Mouse (Mus musculus): Measurements from ENCODE around the gene Atg9a. TPM values are rescaled to one million over a fixed set of nuclear protein-coding genes. Genes with fewer than 3 reads are reported as not detected.
A peak's percentile ranks its signal among the peaks of the same experiment; 100 is the strongest.

Gene Atg9a
- polyA plus RNA-seq, 1 experiment: 30.4 TPM

DNA sequence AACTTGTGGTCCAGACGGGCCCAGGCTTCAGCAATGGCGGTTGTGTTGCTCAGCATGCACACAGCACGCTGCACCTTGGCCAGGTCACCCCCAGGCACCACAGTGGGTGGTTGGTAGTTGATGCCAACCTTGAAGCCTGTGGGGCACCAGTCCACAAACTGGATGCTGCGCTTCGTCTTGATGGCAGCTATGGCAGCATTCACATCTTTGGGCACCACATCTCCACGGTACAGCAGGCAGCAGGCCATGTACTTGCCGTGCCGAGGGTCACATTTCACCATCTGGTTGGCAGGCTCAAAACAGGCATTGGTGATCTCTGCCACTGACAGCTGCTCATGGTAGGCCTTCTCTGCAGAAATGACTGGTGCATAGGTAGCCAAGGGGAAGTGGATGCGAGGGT is 23.8 kb upstream of the Atg9a start:
- DNase-seq (ENCODE audit: low spot score): no peak

DNA sequence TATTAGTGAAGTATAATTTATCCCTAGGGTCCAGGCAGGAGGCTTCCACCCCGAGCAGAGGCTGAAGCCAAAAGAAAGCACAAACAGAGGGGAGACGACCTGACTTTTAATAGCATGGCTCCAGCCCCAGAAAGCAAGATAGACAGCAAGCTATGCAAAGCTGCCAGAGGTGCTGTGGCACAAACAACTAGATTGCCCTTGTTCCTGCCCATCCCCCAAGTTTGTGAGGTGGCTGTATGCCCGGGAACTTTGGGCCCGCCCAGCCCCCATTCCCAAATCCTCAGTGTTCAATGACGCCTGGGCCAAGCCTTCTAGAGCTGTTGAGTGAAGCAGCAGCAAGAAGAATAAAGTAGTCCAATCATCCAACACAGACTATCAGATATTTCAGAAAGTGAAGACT is 22.9 kb upstream of the Atg9a start:
- no peak for DNase-seq (ENCODE audit: low spot score)

DNA sequence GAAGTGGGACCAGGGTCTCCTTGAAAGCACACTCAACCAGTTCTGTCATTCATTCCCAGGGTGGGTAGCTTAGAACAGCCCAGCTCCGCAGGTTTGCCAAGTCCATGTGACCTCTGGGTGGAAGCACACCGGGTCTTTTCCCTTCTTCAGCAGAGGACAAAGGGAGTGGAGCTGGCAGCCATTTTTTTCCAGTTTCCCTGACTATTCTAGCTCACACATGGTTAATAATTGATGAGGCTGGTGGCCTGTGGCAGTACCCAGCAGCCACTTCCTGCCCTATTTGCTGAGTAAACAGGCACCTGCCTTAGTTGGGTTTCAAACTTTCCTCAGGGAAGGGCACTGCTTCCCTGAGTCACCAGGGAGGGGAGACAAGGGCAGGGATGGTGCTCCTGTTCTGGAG is 22.4 kb upstream of the Atg9a start:
- DNase-seq (ENCODE audit: low spot score): no peak

DNA sequence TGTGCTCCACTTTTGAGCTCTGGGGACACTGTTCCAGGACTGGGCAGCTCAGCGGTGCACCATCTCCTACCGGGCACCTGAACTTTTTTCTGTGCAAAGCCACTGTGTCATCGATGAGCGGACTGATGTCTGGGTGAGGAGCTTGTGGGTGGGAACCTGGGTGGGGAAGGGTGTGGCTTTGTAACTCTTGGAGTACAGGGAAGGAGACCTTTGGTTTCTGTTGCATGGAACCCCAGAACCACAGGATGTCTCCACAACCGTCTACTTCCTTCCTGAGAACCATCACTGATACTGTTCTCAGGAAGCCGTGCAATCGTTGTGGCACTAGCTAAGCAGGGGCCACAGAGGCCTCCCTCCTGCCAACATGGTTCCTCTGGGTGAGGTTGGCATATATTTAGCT is 21.1 kb upstream of the Atg9a start:
- no peak for DNase-seq (ENCODE audit: low spot score)

DNA sequence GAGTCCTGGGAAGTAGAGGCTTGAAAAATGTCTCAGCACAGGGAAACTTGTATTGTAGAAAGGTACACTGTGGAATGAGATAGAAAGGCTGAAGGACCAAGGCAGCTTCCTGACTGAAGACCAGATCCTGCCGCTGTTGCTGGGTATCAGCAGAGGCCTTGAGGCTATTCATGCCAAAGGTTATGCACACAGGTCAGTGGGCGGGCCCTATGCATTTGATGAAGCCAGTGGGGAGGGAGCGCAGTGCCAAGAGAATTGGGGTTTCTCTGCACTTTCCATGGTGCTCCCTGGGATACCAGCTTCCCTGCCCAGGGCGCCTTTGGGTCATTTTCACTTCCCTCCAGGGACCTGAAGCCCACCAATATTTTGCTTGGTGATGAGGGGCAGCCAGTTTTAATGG is 20.5 kb upstream of the Atg9a start:
- DNase-seq (ENCODE audit: low spot score): no peak

DNA sequence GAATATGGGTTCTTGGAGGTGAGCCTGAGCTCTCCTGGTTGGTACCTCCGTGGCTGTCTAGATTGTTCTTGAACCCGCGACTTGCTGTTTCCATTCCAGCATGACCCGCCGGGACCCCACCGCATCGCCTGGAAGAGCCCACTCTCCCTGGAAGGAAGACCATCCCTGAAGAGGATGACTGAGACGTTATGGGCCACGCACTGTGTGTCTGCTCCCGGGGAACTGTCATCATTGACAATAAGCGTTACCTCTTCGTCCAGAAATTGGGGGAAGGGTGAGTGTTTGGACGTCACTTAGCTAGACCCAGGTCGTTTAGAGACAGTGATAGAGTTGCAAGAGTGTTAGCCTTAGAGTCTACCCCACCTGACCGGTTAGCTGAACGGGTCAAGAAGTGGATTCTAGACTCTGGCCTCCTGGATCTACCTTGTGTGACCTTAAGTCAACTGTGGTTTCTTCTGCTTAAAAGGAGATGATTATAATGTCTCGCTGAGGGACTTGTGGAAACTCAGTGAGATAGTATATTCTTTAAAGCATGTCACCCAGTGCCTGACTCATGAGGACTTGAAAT is 19.2 kb upstream of the Atg9a start:
- DNase-seq (ENCODE audit: low spot score): no peak

DNA sequence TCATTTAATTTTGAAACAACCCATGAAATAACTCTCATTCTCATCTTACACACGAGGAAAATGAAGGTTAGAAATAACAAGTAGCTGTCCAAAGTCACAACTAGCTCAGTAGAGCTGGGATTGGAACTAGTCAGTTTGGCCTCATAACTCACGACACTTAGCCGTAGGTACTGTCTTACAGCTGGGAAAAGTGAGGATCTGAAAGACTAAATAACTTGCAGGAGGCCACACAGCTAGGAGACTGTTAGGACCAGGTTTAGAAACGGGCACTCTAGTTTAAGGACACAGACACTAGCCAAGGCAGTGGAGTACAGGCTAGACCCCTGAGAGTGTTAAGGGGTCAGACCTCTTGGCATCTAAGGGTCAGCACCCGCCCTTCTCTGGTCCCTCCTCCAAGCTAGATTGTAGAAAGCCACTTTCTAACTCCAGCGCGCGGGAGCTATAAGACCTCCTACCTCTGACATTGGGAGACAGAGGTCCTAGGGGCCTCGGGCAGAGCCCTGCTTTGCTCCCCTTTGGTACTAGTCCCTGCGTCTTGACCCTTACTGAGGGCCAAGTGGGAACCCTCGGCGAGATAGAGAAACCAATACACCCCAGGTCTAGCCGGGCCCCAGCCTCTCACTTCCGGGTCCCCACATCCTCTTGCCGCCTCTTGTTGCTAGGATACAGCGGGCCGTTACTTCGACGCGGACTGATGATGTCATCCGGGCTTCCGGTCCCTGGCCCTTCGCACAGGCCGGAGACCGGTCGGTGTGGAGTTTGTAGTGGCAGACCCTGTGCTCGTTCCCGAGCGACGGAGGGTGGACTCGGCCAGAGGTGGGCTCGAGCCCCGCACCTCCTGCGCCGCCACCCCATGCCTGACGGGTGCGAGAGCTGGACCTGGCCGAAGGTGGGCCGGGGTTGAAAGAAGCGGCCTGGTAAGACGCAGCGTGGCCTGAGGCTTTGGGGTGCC is 18.4 kb upstream of the Atg9a start, which contains the start of the genes Glb1l and Stk16:
Gene Glb1l, minus strand, starts transcription at position 678 of the 952 bp plus-strand sequence.
Gene Stk16, plus strand, starts transcription at position 703 of the 952 bp plus-strand sequence.
- DNase-seq (ENCODE audit: low spot score): peak; percentile 89

DNA sequence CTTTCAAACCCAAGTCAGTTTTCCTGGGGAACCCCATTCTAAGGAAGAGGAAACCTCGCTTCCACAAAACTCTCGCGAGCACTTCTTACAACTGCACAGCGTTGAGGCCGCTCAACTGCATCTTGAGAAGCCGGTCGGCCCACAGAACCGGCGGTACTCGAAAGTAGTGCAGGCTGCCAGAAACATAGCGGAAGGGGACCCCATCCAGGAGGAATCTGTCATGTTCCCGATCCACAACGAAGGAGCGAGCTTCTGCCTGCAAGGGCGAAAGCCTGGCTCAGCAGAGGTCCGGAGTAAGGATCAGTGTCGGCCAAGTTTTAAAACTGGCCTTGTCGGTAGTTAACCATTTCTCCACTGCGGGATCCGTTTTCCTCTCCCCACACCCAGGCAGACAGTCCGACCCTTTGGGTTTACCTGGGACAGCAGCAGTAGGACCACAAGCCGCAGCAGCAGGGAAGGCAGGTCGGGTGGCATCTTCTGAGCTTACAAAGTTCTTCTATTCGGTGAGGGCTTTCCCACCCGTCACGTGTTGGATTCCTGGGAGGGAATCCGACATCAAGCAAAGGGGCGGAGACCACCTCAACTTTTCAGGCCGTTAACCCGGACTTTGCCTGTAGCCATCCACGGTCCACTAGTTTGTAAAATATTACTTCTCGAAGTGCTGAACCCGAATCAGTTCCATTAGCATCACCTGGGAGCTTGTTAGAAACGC is 17.1 kb upstream of the Atg9a start:
- no peak for DNase-seq (ENCODE audit: low spot score)

DNA sequence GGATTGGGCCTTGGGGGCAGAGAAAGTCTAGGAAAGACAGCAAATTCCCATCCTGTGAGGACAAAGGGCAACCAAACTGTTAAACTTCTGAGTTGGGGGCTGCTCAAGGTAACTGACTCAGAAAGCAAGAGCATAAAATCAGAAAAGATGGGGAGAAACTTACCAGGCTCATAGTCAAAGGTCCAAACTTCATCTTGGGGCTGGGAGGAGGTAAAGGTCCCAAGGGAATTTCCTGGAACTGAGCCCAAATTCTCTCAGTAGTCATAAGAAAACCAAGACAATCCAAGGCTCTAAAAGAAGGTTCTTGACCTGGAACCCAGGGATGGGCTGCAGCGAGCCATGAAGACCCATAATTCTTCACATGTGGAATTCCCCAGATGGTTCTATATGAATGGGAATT is 9.2 kb upstream of the Atg9a start:
- no peak for DNase-seq (ENCODE audit: low spot score)

DNA sequence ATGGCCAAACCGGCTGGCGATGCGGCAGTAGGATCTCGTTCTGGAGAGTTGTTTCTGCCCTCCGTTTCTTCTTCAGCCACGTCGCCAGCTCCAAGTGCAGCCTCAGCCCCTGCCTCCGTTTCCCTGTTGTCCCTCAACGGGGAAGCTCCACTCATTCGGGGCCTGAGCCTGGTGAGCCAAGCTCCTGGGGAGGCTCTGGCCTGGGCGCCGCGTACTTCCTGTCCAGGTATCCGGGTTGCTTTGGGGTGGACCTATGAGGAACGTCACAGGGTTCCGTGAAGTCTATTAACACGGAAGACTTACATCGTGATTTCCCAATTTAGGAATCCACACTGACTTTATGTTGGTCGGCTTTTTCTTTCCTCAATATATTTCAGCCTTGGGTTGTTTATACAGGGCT is 456 bp upstream of the Atg9a start:
- no peak for DNase-seq (ENCODE audit: low spot score)

DNA sequence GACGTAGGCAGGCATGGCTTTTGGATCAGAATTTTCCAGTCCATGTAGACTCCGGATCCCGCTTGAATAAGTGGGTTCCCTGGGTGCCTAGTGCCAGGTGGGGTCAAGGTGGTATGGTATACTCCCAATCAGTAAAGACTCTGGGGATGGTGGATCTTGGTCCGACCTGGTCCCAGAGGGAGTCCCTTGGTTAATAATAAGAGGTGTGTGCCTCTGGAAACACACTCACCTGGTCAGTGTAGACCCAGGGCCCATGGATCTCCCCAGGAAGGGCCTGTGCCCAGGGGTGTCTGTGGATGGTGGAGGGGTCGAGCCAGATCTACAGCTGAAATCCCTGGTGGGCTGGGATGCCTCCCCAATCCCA is 756 bp downstream of the Atg9a start:
- no peak for DNase-seq (ENCODE audit: low spot score)

DNA sequence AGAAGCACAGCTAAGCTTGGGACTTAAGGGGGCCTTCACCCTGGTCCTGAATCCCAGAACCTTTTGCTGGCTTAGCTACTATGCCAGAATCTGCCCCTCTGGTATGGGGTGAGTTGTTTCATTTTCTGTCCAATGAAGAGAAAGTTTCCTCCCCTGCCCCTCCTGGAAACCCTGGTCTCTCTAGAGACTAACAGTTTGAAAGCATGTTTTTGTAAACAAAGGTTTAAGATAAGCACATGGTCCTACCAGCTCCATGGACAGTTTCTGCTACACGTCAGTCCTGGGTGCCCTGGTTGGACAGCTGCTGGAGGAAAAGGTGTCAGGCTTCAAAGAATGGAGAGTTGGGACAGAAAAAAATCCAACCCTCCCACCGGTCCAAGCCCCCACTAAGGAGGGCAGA is 1.4 kb downstream of the Atg9a start:
- DNase-seq (ENCODE audit: low spot score): no peak

DNA sequence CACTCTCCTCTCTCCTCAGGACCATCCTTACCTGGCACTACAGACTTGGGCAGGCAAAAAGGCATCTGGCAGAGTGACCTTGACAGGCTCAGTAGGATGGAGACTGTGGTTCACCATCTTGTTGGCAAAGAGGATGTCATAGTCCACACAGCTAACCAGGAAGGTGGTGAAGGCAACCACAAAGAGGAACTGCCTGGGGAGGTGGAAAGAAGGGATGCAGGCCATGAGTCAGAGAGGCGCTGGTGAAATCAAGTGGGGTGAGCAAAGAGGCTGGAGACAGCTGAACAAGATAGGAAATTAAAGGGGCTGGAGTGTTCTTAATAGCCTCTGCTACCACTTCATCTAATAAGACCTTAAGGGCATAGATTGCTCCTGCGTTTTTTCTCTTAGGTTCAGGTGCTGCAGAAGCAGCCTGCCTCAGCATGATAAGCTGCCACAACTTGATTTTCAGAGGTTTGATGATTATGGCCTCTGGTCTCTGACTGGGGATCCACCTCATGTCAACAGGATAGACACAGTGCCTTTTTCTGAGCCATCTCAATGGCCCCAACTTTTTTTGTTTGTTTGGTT is 4.0 kb downstream of the Atg9a start:
- DNase-seq (ENCODE audit: low spot score): no peak

DNA sequence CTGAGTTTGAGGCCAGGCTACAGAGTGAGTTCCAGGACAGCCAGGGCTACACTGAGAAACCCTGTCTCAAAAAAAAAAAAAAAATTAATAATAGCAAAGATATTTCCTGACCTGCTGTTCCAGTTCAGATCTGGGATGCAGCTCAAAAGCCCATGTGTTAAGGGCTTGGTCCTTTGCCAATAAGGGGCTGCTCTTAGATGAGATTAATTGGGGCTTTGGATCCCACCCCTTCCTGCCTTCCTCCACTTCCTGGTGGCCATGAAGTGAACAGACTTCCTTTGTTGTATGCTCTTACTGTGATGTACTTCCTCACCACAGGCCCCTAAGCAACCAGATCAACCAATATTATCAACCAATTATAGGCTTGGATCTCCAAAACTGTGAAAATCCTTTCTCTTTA is 4.9 kb downstream of the Atg9a start:
- no peak for DNase-seq (ENCODE audit: low spot score)

DNA sequence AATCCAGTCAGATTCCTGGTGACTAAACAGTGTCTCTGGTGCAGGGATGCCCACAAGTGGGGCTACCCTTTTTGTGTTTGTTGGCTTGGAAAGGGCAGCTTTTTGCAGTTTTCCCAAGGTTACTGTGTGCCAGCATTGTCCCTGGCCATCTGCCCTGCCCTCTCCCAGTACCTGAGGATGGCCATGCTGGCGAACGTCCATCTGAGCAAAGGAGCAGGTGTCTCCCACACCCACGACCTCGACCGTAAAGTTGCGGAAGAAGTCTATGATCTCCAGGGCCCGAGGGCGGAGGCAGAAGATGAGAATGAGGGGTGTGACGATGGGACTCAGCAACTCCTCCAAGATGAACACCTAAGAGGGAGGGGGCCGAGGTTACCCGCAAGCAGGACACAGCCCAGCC is 6.5 kb downstream of the Atg9a start:
- DNase-seq (ENCODE audit: low spot score): no peak

DNA sequence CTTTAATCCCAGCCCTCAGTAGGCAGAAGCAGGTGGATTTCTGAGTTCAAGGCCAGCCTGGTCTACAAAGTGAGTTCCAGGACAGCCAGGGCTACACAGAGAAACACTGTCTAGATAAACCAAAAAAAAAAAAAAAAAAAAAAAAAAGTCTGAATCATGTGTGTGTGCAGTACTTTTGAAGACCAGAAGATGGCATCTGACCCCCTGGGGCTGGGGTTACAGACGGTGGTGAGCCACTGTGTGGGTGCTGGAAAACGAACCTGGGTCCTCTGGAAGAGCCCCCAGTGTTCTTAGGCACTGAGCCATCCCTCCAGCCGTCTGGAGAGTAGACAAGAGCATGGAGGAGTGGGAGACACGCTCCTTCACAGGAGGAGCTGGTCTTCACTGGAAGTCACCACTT is 9.8 kb downstream of the Atg9a start:
- no peak for DNase-seq (ENCODE audit: low spot score)

DNA sequence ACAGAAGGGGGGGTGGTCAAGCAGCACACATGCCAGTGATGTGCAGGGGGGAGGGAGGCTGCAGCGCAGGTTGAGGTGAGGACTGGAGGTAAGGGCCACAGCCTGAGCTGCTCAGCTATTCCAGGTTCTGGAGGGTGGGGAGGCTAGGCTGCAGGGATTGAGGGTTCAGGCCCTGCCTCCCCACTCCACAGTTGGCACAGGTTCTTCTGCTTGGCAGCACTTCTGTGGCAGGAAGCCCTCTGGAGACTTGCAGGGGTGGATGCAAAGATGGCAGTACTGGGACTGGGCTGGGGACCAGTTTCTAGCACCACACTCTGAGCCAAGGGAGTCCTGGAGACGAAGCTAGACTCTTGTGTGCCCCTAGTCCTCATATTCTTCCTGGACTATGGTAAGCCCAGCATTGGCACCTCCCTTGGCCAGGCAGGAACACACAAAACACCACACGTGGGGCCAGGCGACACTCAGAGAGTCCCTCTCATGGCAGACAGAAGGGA is 10.6 kb downstream of the Atg9a start:
- DNase-seq (ENCODE audit: low spot score): no peak

DNA sequence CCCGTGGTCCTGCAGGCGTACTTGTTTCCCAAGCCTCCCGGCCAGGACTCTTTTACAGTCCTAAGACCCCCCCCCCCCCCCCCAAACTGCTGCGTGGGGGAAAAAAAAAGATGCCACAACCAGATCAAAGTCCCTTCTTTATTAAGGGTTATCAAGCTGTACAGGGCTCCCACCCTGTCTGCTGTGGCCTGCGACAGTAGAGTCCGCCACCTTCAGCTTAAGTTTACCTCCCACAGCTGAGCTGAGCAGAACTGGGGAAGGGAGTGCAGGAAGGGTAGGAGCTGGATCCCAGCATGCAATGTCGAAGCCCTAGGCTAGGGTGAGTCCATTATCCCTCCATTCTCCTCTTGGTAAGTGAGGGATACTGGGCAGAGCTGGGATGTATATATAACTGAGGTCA is 11.3 kb downstream of the Atg9a start:
- DNase-seq (ENCODE audit: low spot score): no peak

DNA sequence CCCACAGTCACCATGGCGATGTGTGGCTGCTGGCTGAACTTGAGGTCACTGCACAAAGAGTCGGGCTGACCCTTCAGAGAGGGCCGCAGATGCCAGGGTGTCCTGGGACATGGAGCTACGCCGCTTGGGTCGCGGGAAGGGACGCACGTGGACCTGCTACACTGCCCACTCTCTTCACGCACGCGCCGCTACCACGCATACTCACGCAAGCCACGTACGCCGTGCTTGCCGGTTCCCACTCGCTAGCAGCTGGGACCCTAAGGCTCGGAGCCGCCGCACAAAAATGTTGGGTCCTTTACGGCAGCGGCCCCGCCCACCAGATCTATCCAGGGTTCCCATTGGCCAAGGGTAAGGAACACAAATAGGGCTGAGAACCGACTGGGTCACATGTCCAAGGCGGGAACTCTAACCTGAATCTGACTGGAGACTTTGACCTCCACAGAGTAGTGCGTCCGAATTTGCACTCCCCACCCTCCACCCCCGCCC is 11.8 kb downstream of the Atg9a start, which contains the start of gene Abcb6:
Gene Abcb6, minus strand, starts transcription at position 288 of the 486 bp plus-strand sequence.
- peak; percentile 55 for DNase-seq (ENCODE audit: low spot score)

DNA sequence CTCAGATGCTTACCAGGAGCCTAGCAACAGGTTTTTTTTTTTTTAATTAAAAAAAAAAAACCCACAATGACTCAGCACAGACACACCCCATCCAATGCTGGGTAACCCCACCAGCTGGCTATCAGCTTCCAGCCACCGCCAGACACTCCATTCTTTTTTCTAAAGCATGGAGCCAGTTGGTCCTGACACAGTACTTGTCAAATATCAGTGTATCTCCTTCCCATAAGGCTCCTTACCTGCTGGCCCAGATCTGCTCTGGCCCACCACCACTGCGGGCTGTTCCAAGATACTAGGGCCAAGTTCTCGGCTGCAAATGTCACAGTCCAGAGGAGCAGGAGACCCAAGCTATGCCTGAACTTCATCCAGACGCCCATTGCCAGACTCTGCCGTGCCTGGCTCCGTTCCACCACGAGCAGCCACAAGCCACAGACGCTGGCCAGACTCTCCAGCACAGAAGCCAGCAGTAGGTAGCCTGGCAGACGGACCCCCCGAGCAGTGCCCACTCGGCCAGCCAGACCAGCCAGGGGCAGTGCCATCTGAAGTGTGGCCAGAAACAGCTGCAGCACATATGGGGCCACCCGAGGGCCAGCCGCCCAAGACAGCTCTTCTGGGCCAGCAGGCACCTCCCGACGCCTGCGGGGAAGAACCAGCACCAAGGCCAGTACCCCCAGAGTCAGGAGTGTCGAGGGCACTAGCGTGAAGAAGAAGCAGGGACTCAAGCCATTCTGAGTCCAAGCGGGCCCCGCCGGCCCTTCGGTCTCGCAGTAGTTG is 12.5 kb downstream of the Atg9a start:
- no peak for DNase-seq (ENCODE audit: low spot score)
